Mouse (Mus musculus) heart, postnatal 0 days (tissue): ENCODE results near the gene Rffl. TPM values are rescaled to one million over a fixed set of nuclear protein-coding genes. Genes with fewer than 3 reads are reported as not detected.
A peak's percentile ranks its signal among the peaks of the same experiment; 100 is the strongest.

Experiments
- ATAC-seq: fragments of 200-750 bp; cut with Nextera tagmentation; 2 replicates; pipeline ENCODE4 v1.8.0; 2017; ENCODE audit warnings: low read depth, moderate number of reproducible peaks, moderate library complexity; ENCODE audit not compliant: insufficient read depth
- DNase-seq: peaks from one replicate; pipeline ENCODE4 v3.0.0-alpha.2; 2016; ENCODE audit warnings: low spot score
- H3K27ac ChIP-seq: fragments of 300-500 bp; sonication (generic); 2 replicates; pipeline ENCODE4 v1.5.1; 2014; ENCODE audit warnings: low read depth, mild to moderate bottlenecking
- H3K27me3 ChIP-seq: fragments of 300-500 bp; sonication (generic); 2 replicates; pipeline ENCODE4 v1.6.1; 2014; ENCODE audit warnings: low read length, mixed read lengths; ENCODE audit not compliant: control insufficient read depth, insufficient read depth
- H3K36me3 ChIP-seq: fragments of 300-500 bp; sonication (generic); replicated peaks from 2 replicates; pipeline ENCODE4 v1.6.1; 2014; ENCODE audit warnings: low read length, mixed read lengths; ENCODE audit not compliant: control insufficient read depth, insufficient read depth
- H3K4me1 ChIP-seq: fragments of 300-500 bp; sonication (generic); 2 replicates; pipeline ENCODE4 v1.6.1; 2014; ENCODE audit warnings: antibody characterized with exemption; ENCODE audit not compliant: control insufficient read depth, insufficient read depth
- H3K4me2 ChIP-seq: fragments of 300-500 bp; sonication (generic); 2 replicates; pipeline ENCODE4 v1.6.1; 2014; ENCODE audit warnings: low read depth, mild to moderate bottlenecking, low read length, moderate library complexity
- H3K4me3 ChIP-seq: fragments of 300-500 bp; sonication (generic); 2 replicates; pipeline ENCODE4 v1.5.1; 2014; ENCODE audit warnings: low read depth, low read length
- H3K9ac ChIP-seq: fragments of 300-500 bp; sonication (generic); replicated peaks from 2 replicates; pipeline ENCODE4 v1.6.1; 2014; ENCODE audit warnings: low read depth, low read length, mixed read lengths
- H3K9me3 ChIP-seq: fragments of 300-500 bp; sonication (generic); replicated peaks from 2 replicates; pipeline ENCODE4 v1.6.1; 2016; ENCODE audit warnings: low read length; ENCODE audit not compliant: control insufficient read depth
- CTCF ChIP-seq: IDR thresholded peaks from 2 replicates; pipeline ENCODE4 v1.5.1; 2016; ENCODE audit warnings: antibody characterized with exemption, control low read depth, low read depth
- EP300 ChIP-seq: IDR thresholded peaks from 2 replicates; pipeline ENCODE4 v1.6.1; 2016; ENCODE audit warnings: antibody characterized with exemption, low read depth
- WGBS: fragments of 180-500 bp; shearing (Covaris S2); extraction: QIAGEN DNeasy Blood & Tissue Kit; methylation state at CpG from one replicate; pipeline ENCODE4 v1.1.7; 2014; 5-methylcytosine and 5-hydroxymethylcytosine counted together
- polyA plus RNA-seq: library from polyadenylated mRNA; unstranded; fragments of >200 nt; fragmentation: Nextera tagmentation; extraction: Ambion mirVana; gene quantifications from 2 replicates; pipeline ENCODE4 v1.2.1, GENCODE M21; 2015
- total RNA-seq: library from RNA; depleted of rRNA; stranded (reverse); fragments of >200 nt; gene quantifications from 2 replicates; pipeline ENCODE4 v1.2.3, GENCODE M21; 2014; ENCODE audit warnings: low replicate concordance

Rffl gene
- total and polyA plus RNA-seq, 2 experiments from 2014 or later: 2.4 to 3.8 TPM

DNA sequence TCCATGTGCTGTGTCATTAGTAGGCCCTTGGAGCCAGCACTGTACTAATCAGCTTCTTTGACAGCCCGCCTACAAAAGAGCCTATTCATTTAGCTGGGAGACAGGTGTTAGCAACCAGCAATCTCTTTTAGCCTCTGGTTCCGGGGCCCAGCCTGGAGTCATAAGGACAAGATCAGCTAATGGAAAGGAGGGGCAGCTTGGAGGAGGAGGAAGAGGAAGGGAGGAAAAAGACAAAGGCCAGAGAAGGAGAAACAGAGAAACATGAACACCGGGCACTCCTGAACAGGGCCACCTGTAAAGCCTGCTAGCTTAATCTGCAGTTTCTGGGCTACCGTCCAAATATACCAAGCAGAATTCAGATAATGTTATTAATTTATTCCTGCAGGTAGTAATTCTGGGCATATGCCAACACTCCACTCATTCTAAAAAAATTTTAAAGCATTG is 7.5 kb downstream of the Rffl start:
- H3K9me3 ChIP-seq: no peaks in the 10 kb centered on the region
- TF ChIP-seq EP300 (no peak), CTCF (no peak)
- DNase-seq (no peak), ATAC-seq (no peak)
- H3K4me1 ChIP-seq: no peaks in the 10 kb centered on the region; the same call in 1 of the 2 replicates
- H3K4me3 ChIP-seq: no peak overlapping the region
- H3K27ac ChIP-seq: no peak overlapping the region
- H3K4me2 ChIP-seq: no peak overlapping the region
- H3K9ac ChIP-seq: no peak overlapping the region
- WGBS: 44% methylated on average over 4 of the region's 4 CpGs
- H3K27me3 ChIP-seq: no peaks in the 10 kb centered on the region
- H3K36me3 ChIP-seq: no peaks in the 10 kb centered on the region

DNA sequence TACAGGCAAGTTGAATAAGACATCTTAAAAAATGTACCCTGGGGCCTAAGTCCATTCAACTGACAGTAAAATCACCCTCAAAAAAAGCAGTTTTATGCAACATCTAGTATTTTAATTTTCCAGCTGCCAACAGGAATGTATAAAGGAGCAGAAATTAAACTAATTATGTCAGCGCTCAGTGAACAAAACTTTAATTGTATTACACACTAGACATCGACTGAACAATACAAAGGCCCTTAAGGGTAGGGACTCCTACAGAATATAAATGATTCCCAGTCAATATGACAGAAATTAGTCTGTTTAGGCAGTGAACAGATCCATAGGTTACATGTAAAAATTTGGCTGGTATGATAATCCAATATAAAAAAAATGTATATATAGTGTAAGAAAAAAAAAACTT is 8.0 kb downstream of the Rffl start:
- Histone ChIP-seq H3K9me3 (no peaks in the 10 kb centered on the region), H3K27me3 (no peaks in the 10 kb centered on the region), H3K4me1 (no peaks in the 10 kb centered on the region; the same call in 1 of the 2 replicates), H3K4me2 (no peak overlapping the region), H3K36me3 (no peaks in the 10 kb centered on the region), H3K9ac (no peak overlapping the region), H3K27ac (no peak overlapping the region), H3K4me3 (no peak overlapping the region)
- no peak for TF ChIP-seq EP300
- no peak for TF ChIP-seq CTCF
- ATAC-seq (no peak), DNase-seq (no peak)
- 84% methylated on average over 2 of the region's 2 CpGs for WGBS

DNA sequence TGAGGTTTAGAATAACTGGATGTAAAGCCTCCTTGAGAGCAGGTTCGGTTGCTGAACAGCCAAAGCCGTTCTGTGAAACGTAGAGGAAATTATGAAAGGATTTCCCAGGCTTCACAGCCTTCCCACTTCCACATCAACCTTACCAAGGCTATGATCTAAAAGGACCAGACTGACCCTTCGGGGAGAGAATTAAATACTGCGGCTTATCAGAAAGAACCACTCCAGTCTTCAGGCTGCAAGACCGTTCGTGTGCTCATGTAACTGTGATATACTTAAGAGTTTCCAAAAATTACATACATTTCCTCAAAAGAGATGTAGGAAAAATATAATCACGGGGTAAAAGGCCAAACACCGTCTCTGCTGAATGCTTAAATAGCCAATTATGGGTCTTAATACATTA is 8.4 kb downstream of the Rffl start:
- ATAC-seq (no peak), DNase-seq (no peak)
- Histone ChIP-seq H3K4me2 (no peak overlapping the region), H3K36me3 (no peaks in the 10 kb centered on the region), H3K27ac (no peak overlapping the region), H3K4me3 (no peak overlapping the region), H3K9ac (no peak overlapping the region), H3K27me3 (no peaks in the 10 kb centered on the region), H3K4me1 (no peaks in the 10 kb centered on the region; the same call in 1 of the 2 replicates), H3K9me3 (no peaks in the 10 kb centered on the region)
- TF ChIP-seq CTCF (no peak), EP300 (no peak)
- 78% methylated on average over 9 of the region's 9 CpGs for WGBS

- Histone ChIP-seq H3K4me3 (no peak overlapping the region), H3K9me3 (no peaks in the 10 kb centered on the region), H3K36me3 (no peaks in the 10 kb centered on the region), H3K4me1 (no peaks in the 10 kb centered on the region; the same call in 1 of the 2 replicates), H3K4me2 (no peak overlapping the region), H3K9ac (no peak overlapping the region), H3K27me3 (no peaks in the 10 kb centered on the region), H3K27ac (no peak overlapping the region)
- no peak for ATAC-seq
- TF ChIP-seq EP300: no peak
- no peak for TF ChIP-seq CTCF
- no peak for DNase-seq
- 57% methylated on average over 8 of the region's 8 CpGs for WGBS
These were observed 9.5 kb downstream of the Rffl start for GRCm38 (mm10) chr11:82861558-82861957.

DNA sequence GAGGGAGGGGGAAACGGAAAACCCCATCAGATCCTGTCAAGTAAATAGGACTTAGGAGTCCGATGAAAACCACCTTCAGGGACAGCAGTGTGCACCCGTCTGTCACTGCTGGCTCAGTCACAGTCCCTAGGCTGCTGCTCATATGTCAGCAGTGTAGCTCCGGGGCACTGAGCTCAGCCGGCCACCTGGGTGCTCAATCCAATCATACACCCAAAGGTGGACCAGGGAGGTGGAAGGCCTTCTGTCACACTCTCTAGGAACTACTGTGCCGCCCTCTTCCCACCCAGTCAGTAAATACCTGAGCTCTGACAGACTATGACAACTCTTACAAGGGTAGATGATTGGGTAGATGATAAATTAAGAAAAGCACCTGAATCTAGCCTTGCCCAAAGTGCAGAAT is 10.3 kb downstream of the Rffl start:
- no peaks in the 10 kb centered on the region; the same call in 1 of the 2 replicates for H3K4me1 ChIP-seq
- 77% methylated on average over 6 of the region's 6 CpGs for WGBS
- no peak overlapping the region for H3K4me2 ChIP-seq
- TF ChIP-seq EP300 (no peak), CTCF (no peak)
- DNase-seq (no peak), ATAC-seq (no peak)
- H3K9me3 ChIP-seq: no peaks in the 10 kb centered on the region
- no peak overlapping the region for H3K4me3 ChIP-seq
- H3K27me3 ChIP-seq: no peaks in the 10 kb centered on the region
- H3K27ac ChIP-seq: no peak overlapping the region
- no peaks in the 10 kb centered on the region for H3K36me3 ChIP-seq
- H3K9ac ChIP-seq: no peak overlapping the region

DNA sequence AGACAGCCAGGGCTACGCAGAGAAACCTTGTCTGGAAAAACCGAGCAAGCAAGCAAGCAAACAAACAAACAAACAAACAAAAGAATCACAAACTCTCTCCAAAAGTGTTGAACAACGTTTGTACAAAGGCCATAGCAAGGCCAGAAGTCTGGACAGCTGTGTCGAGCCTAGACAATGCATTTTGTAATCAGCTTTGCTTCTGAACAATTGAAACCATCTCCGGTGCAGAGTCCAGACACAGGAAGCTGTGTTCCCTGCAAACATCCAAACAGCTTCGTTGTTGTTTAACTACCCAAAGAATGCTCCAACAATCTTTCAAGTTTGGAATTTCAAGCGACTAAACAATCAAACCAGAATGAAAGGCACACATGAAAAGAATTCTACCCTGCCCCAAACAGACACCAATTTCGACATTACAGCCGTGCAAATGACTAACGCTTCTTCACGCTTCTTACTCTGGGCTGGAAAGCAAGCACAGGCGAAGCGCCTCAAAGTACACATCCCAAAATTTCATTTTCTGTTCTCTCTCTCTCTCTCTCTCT is 13.6 kb downstream of the Rffl start:
- H3K9me3 ChIP-seq: no peaks in the 10 kb centered on the region
- no peak overlapping the region for H3K4me2 ChIP-seq
- no peak for DNase-seq
- no peaks in the 10 kb centered on the region; the same call in 1 of the 2 replicates for H3K4me1 ChIP-seq
- TF ChIP-seq CTCF (no peak), EP300 (no peak)
- H3K4me3 ChIP-seq: no peak overlapping the region
- no peak; the same call in 1 of the 2 replicates for ATAC-seq
- peak overlapping the region; percentile 58 for H3K27ac ChIP-seq
- no peaks in the 10 kb centered on the region for H3K27me3 ChIP-seq
- WGBS: 69% methylated on average over 13 of the region's 13 CpGs
- no peaks in the 10 kb centered on the region for H3K36me3 ChIP-seq
- H3K9ac ChIP-seq: no peak overlapping the region
